Mouse (Mus musculus): ENCODE data around the gene Ndrg3. TPM values are rescaled to one million over a fixed set of nuclear protein-coding genes. Genes with fewer than 3 reads are reported as not detected.
"Not testable (repeated sequence)": the region's sequence is repeated elsewhere in the genome, so short reads cannot be mapped to it uniquely, and the experiment has no call there.

The Ndrg3 gene
- total and polyA plus RNA-seq, 3 experiments = 19.8 to 23.6 (median 21.5) TPM

- TF ChIP-seq EP300 (IDR thresholded peaks at IDR 0.05; ENCODE audit: insufficient read depth, low read depth, low read length) = no peak
- no peak for TF ChIP-seq CTCF (IDR thresholded peaks at IDR 0.05)
- TF ChIP-seq POLR2A (IDR thresholded peaks at IDR 0.05; ENCODE audit: insufficient read depth, low read depth, low read length) = no peak
Measured at GRCm38 (mm10) chr2:156888490-156888889, 103.4 kb downstream of the Ndrg3 start.

DNA sequence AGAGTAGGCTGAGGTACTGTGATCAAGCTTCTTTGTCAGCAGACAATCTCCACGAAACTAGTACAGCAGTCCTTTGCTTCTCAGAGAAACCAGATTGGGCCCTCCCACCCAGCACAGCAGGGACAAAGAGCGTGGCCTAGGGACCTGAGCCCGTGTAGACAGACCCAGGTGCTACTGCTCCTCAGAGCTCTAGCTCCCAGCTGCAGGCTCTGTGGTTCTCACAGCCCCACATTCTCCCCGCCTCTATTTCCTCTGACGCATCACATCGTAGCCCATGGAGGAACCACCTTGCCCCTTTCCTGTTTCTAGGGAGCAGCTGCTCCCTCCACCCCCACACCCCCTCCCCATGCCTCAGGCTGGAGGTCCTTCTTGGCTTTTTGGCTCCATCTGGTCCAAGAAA, 104.8 kb downstream of the Ndrg3 start, which contains the start of gene Sla2:
Sla2 (minus strand) TSS at position 176 of the 400 bp plus-strand sequence.
- Histone ChIP-seq H3K4me1 (ENCODE audit: control insufficient read depth, insufficient read depth, low read length) (no peaks in the 10 kb centered on the region), H3K9ac (ENCODE audit: low read depth, low read length) (no peak within 1 kb of the TSS), H3K27me3 (ENCODE audit: control insufficient read depth, insufficient read depth, low read length) (no peaks in the 10 kb centered on the region), H3K79me2 (replicated peaks; ENCODE audit: control insufficient read depth, insufficient read depth, low read length) (no peaks in the 10 kb centered on the region), H3K4me3 (no peak within 1 kb of the TSS), H3K36me3 (ENCODE audit: control insufficient read depth, insufficient read depth, low read length) (no peaks in the 10 kb centered on the region), H3K27ac (no peak within 1 kb of the TSS)
- intact Hi-C loops (cut with DNase I) = no loop called here
- no peak for DNase-seq
- WGBS = 45% methylated on average over 6 of the region's 6 CpGs
- TF ChIP-seq EP300 (IDR thresholded peaks at IDR 0.05; ENCODE audit: insufficient read depth, low read depth, low read length) (no peak), POLR2A (IDR thresholded peaks at IDR 0.05; ENCODE audit: insufficient read depth, low read depth, low read length) (no peak), CTCF (IDR thresholded peaks at IDR 0.05) (no peak)

More at GRCm38 (mm10) chr2:156888490-156888889, 103.4 kb downstream of the Ndrg3 start:
- Histone ChIP-seq H3K27ac (no peak overlapping the region), H3K27me3 (ENCODE audit: control insufficient read depth, insufficient read depth, low read length) (no peaks in the 10 kb centered on the region), H3K36me3 (ENCODE audit: control insufficient read depth, insufficient read depth, low read length) (no peaks in the 10 kb centered on the region), H3K4me3 (no peak overlapping the region), H3K4me1 (ENCODE audit: control insufficient read depth, insufficient read depth, low read length) (no peaks in the 10 kb centered on the region), H3K79me2 (replicated peaks; ENCODE audit: control insufficient read depth, insufficient read depth, low read length) (no peaks in the 10 kb centered on the region), H3K9ac (ENCODE audit: low read depth, low read length) (no peak overlapping the region)
- intact Hi-C loops (cut with DNase I) = no loop called here
- WGBS = 60% methylated on average over 3 of the region's 3 CpGs
- no peak for DNase-seq

GRCm38 (mm10) chr2:156886084-156886631, 105.7 kb downstream of the Ndrg3 start:
- intact Hi-C loops (cut with DNase I) = no loop called here
- H3K9ac ChIP-seq (ENCODE audit: low read depth, low read length) = no peak overlapping the region
- no peaks in the 10 kb centered on the region for H3K79me2 ChIP-seq (replicated peaks; ENCODE audit: control insufficient read depth, insufficient read depth, low read length)
- WGBS = 71% methylated on average over 10 of the region's 10 CpGs
- H3K27me3 ChIP-seq (ENCODE audit: control insufficient read depth, insufficient read depth, low read length) = no peaks in the 10 kb centered on the region
- no peak for TF ChIP-seq CTCF (IDR thresholded peaks at IDR 0.05)
- TF ChIP-seq EP300 (IDR thresholded peaks at IDR 0.05; ENCODE audit: insufficient read depth, low read depth, low read length) = no peak
- H3K4me3 ChIP-seq = no peak overlapping the region
- no peaks in the 10 kb centered on the region for H3K4me1 ChIP-seq (ENCODE audit: control insufficient read depth, insufficient read depth, low read length)
- DNase-seq = no peak
- H3K27ac ChIP-seq = no peak overlapping the region
- no peaks in the 10 kb centered on the region for H3K36me3 ChIP-seq (ENCODE audit: control insufficient read depth, insufficient read depth, low read length)

- DNase-seq; H3K79me2 ChIP-seq (replicated peaks; ENCODE audit: control insufficient read depth, insufficient read depth, low read length); H3K27ac ChIP-seq; H3K4me1 ChIP-seq (ENCODE audit: control insufficient read depth, insufficient read depth, low read length); intact Hi-C loops (cut with DNase I); H3K4me3 ChIP-seq; H3K9ac ChIP-seq (ENCODE audit: low read depth, low read length); H3K27me3 ChIP-seq (ENCODE audit: control insufficient read depth, insufficient read depth, low read length); H3K36me3 ChIP-seq (ENCODE audit: control insufficient read depth, insufficient read depth, low read length): not testable (repeated sequence)
- 77% methylated on average over 2 of the region's 2 CpGs for WGBS
Measured at GRCm38 (mm10) chr2:156885666-156886065, 106.2 kb downstream of the Ndrg3 start.

GRCm38 (mm10) chr2:156884396-156885211, 107.3 kb downstream of the Ndrg3 start:
- Histone ChIP-seq H3K27ac (no peak overlapping the region), H3K36me3 (ENCODE audit: control insufficient read depth, insufficient read depth, low read length) (no peaks in the 10 kb centered on the region), H3K27me3 (ENCODE audit: control insufficient read depth, insufficient read depth, low read length) (no peaks in the 10 kb centered on the region), H3K9ac (ENCODE audit: low read depth, low read length) (no peak overlapping the region), H3K4me3 (no peak overlapping the region), H3K4me1 (ENCODE audit: control insufficient read depth, insufficient read depth, low read length) (no peaks in the 10 kb centered on the region), H3K79me2 (replicated peaks; ENCODE audit: control insufficient read depth, insufficient read depth, low read length) (no peaks in the 10 kb centered on the region)
- DNase-seq = no peak
- TF ChIP-seq EP300 (IDR thresholded peaks at IDR 0.05; ENCODE audit: insufficient read depth, low read depth, low read length) = no peak
- TF ChIP-seq POLR2A (IDR thresholded peaks at IDR 0.05; ENCODE audit: insufficient read depth, low read depth, low read length) = no peak
- TF ChIP-seq CTCF (IDR thresholded peaks at IDR 0.05) = no peak
- WGBS = 65% methylated on average over 10 of the region's 10 CpGs
- intact Hi-C loops (cut with DNase I) = no loop called here

- TF ChIP-seq CTCF (IDR thresholded peaks at IDR 0.05) (no peak), POLR2A (IDR thresholded peaks at IDR 0.05; ENCODE audit: insufficient read depth, low read depth, low read length) (no peak)
- Histone ChIP-seq H3K79me2 (replicated peaks; ENCODE audit: control insufficient read depth, insufficient read depth, low read length) (no peaks in the 10 kb centered on the region), H3K4me1 (ENCODE audit: control insufficient read depth, insufficient read depth, low read length) (no peaks in the 10 kb centered on the region), H3K9ac (ENCODE audit: low read depth, low read length) (no peak overlapping the region), H3K4me3 (no peak overlapping the region), H3K27me3 (ENCODE audit: control insufficient read depth, insufficient read depth, low read length) (no peaks in the 10 kb centered on the region), H3K36me3 (ENCODE audit: control insufficient read depth, insufficient read depth, low read length) (no peaks in the 10 kb centered on the region), H3K27ac (no peak overlapping the region)
- intact Hi-C loops (cut with DNase I) = no loop called here
- 48% methylated on average over 10 of the region's 10 CpGs for WGBS
- no peak for DNase-seq
Measured at GRCm38 (mm10) chr2:156882431-156883001, 109.3 kb downstream of the Ndrg3 start.
